Mouse (Mus musculus): Measurements from ENCODE around the gene Gm17387.

DNA sequence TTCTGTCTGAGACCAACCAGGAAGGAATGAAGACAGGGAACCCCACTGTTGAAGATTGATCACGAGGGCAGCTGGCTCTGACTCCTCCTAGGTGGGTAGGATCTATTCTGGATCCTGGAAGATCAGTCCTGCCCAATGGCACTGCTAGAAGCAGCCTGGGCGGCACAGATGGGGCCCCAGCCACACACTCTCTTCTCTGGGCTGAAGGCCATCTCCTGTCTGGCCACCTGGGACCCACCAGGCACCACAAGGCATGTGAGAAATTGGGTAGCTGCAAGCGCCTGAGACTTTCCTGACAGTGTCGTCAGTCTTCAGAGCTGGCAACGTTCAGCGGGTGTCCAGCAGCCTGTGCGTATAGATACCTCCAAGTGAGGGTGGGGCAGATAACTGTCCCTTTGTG, 33.6 kb downstream of the Gm17387 start:
- TF ChIP-seq CTCF (IDR thresholded peaks at IDR 0.05; ENCODE audit: borderline replicate concordance, extremely low read depth, insufficient read depth, insufficient read length): no peak
- no peak for TF ChIP-seq POLR2A (IDR thresholded peaks at IDR 0.05; ENCODE audit: borderline replicate concordance, extremely low read depth, insufficient read depth, insufficient read length, poor library complexity, severe bottlenecking)
